Mouse (Mus musculus) intestine, embryonic 15.5 days (tissue): ENCODE measurements around the gene Izumo2. TPM values are rescaled to one million over a fixed set of nuclear protein-coding genes. Genes with fewer than 3 reads are reported as not detected.

Experiments
- ATAC-seq: fragments of 200-750 bp; cut with Nextera tagmentation; 2 replicates; pipeline ENCODE4 v1.8.0; 2017; ENCODE audit warnings: moderate TSS enrichment, moderate library complexity
- H3K27ac ChIP-seq: fragments of 300-500 bp; sonication (generic); 2 replicates; pipeline ENCODE4 v1.5.1; 2015; ENCODE audit warnings: mild to moderate bottlenecking, inconsistent platforms
- H3K27me3 ChIP-seq: fragments of 300-500 bp; sonication (generic); replicated peaks from 2 replicates; pipeline ENCODE4 v1.6.1; 2015; ENCODE audit warnings: inconsistent platforms
- H3K36me3 ChIP-seq: fragments of 300-500 bp; sonication (generic); 2 replicates; pipeline ENCODE4 v1.6.1; 2015; ENCODE audit warnings: inconsistent platforms
- H3K4me1 ChIP-seq: fragments of 300-500 bp; sonication (generic); replicated peaks from 2 replicates; pipeline ENCODE4 v1.6.1; 2015; ENCODE audit warnings: inconsistent platforms
- H3K4me2 ChIP-seq: fragments of 300-500 bp; sonication (generic); replicated peaks from 2 replicates; pipeline ENCODE4 v1.6.1; 2015; ENCODE audit warnings: mild to moderate bottlenecking, inconsistent platforms
- H3K4me3 ChIP-seq: fragments of 300-500 bp; sonication (generic); replicated peaks from 2 replicates; pipeline ENCODE4 v1.5.1; 2015; ENCODE audit warnings: inconsistent platforms
- H3K9ac ChIP-seq: fragments of 300-500 bp; sonication (generic); 2 replicates; pipeline ENCODE4 v1.6.1; 2015; ENCODE audit warnings: inconsistent platforms
- H3K9me3 ChIP-seq: fragments of 300-500 bp; sonication (generic); 2 replicates; pipeline ENCODE4 v1.6.1; 2016; ENCODE audit warnings: inconsistent platforms
- WGBS: fragments of 180-500 bp; shearing (Covaris S2); methylation state at CpG from one replicate; pipeline ENCODE4 v1.1.7; 2015; 5-methylcytosine and 5-hydroxymethylcytosine counted together
- polyA plus RNA-seq: library from polyadenylated mRNA; unstranded; fragments of >200 nt; fragmentation: Nextera tagmentation; extraction: Ambion mirVana; gene quantifications from 2 replicates; pipeline ENCODE4 v1.2.1, GENCODE M21; 2015

Gene Izumo2
- polyA plus RNA-seq, 1 experiment from 2014 or later, result not detected

DNA sequence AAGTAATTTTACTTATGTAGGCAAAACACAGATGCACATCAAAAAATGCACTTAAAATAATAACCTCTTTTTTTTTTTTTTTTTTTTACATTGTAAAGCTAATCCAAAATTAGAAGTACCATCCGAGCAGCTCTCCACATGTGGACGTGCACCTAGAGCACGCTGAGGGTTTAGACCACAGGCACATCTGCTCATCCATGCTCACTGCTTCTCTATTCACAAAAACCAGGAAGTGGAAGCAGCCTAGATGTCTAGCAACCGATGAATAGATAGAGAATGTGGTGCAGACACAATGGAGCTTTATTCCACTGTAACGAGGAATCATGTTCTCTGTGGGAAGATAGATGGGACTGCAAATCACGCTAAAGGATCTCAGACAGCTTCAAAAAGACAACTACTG, 33.4 kb upstream of the Izumo2 start:
- ATAC-seq, result no peak
- Histone ChIP-seq H3K36me3 (no peaks in the 10 kb centered on the region), H3K9me3 (no peaks in the 10 kb centered on the region), H3K4me2 (no peak overlapping the region), H3K4me1 (peaks cover 10% of the 10 kb centered on the region; the same call in 1 of the 2 replicates), H3K4me3 (no peak overlapping the region), H3K9ac (no peak overlapping the region), H3K27me3 (peaks cover 10% of the 10 kb centered on the region), H3K27ac (no peak overlapping the region)
- 86% methylated on average over 6 of the region's 6 CpGs for WGBS

DNA sequence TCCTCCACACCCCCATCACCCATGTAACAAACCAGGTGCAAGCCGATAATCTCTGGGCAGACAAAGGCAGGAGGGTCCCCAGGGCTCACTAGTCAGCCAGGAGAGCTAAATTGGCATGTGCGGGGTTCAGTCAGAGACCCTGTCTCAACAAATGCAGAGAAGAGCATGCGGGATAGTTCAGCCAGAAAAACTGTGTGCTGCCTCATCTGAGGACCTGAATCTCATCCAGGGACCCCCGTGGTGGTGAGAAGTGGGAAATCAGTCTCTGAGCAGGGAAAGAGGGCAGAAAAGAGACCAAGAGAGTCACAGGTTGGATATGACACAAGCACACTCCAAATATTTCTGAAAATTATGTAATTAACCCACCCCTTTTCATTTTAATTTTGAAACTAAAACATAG, 32.4 kb upstream of the Izumo2 start:
- no peak overlapping the region for H3K9ac ChIP-seq
- H3K36me3 ChIP-seq, result no peaks in the 10 kb centered on the region
- peaks cover 3% of the 10 kb centered on the region; the same call in 1 of the 2 replicates for H3K27me3 ChIP-seq
- H3K4me3 ChIP-seq, result no peak overlapping the region
- 66% methylated on average over 4 of the region's 4 CpGs for WGBS
- H3K4me2 ChIP-seq, result no peak overlapping the region
- H3K9me3 ChIP-seq, result no peaks in the 10 kb centered on the region
- H3K4me1 ChIP-seq, result peaks cover 4% of the 10 kb centered on the region; the same call in 1 of the 2 replicates
- H3K27ac ChIP-seq, result no peak overlapping the region
- no peak for ATAC-seq

DNA sequence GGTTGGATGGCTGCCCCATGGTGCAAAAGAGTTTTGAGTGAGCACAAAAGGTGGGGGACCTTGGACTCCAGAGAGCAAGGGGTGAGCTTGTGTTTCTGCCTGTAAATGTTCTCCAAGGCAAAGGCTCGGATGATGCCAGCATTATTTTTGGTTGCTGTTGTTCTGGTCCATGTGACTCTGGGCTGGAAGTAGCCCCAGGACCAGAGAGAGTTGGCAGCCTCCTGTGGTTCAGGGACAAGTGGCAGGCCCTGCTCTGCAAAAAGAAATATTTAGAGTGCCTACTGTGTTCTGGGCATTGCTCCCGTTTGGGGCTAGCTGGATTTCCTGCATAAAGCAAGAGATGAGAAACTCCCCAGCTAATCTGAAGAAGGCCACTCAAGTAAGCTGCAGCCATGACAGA, 31.9 kb upstream of the Izumo2 start:
- Histone ChIP-seq H3K27ac (no peak overlapping the region), H3K9me3 (no peaks in the 10 kb centered on the region), H3K27me3 (no peaks in the 10 kb centered on the region), H3K4me1 (no peaks in the 10 kb centered on the region), H3K9ac (no peak overlapping the region), H3K36me3 (no peaks in the 10 kb centered on the region), H3K4me2 (no peak overlapping the region), H3K4me3 (no peak overlapping the region)
- 54% methylated on average over 2 of the region's 2 CpGs for WGBS
- no peak for ATAC-seq

- peaks cover 7% of the 10 kb centered on the region; the same call in 1 of the 2 replicates for H3K4me1 ChIP-seq
- WGBS, result 44% methylated on average over 8 of the region's 8 CpGs
- H3K27me3 ChIP-seq, result no peaks in the 10 kb centered on the region
- no peaks in the 10 kb centered on the region for H3K36me3 ChIP-seq
- no peak overlapping the region for H3K9ac ChIP-seq
- ATAC-seq, result peak; percentile 94
- H3K4me2 ChIP-seq, result no peak overlapping the region; the same call in 1 of the 2 replicates
- H3K9me3 ChIP-seq, result no peaks in the 10 kb centered on the region
- H3K4me3 ChIP-seq, result no peak overlapping the region
- peak overlapping the region; percentile 61 for H3K27ac ChIP-seq
These were observed 24.9 kb upstream of the Izumo2 start for GRCm38 (mm10) chr7:44683656-44684055.

GRCm38 (mm10) chr7:44685531-44686402, 22.8 kb upstream of the Izumo2 start:
- H3K27ac ChIP-seq, result no peak overlapping the region
- H3K36me3 ChIP-seq, result no peaks in the 10 kb centered on the region
- WGBS, result 46% methylated on average over 17 of the region's 17 CpGs
- H3K4me2 ChIP-seq, result no peak overlapping the region
- peaks cover 7% of the 10 kb centered on the region; the same call in 1 of the 2 replicates for H3K4me1 ChIP-seq
- H3K9ac ChIP-seq, result no peak overlapping the region
- H3K9me3 ChIP-seq, result no peaks in the 10 kb centered on the region
- no peaks in the 10 kb centered on the region for H3K27me3 ChIP-seq
- no peak overlapping the region for H3K4me3 ChIP-seq
- peak; percentile 11; the same call in 1 of the 2 replicates for ATAC-seq

DNA sequence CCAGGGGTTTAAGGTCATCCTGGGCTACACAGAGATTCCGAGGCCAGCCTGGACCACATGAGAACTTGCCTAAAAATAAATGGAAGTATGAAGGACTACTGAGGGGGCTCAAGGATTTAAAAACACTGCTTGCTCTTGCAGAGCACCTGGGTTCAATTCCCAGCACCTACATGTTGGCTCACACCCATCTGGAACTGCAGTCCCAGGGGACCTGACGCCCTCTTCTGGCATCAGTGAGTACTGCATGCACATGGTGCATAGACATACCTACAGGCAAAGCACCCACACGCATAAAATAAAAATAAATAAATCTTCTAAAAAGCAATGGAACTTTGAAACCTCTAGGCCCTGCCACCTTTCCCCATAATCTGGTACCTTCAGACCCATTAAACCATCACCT, 19.7 kb upstream of the Izumo2 start:
- no peaks in the 10 kb centered on the region for H3K27me3 ChIP-seq
- no peak overlapping the region for H3K27ac ChIP-seq
- H3K4me2 ChIP-seq, result no peak overlapping the region
- 67% methylated on average over 3 of the region's 3 CpGs for WGBS
- peaks cover 7% of the 10 kb centered on the region; the same call in 1 of the 2 replicates for H3K4me1 ChIP-seq
- H3K36me3 ChIP-seq, result no peaks in the 10 kb centered on the region
- H3K9ac ChIP-seq, result no peak overlapping the region
- H3K4me3 ChIP-seq, result no peak overlapping the region
- no peak for ATAC-seq
- H3K9me3 ChIP-seq, result no peaks in the 10 kb centered on the region

DNA sequence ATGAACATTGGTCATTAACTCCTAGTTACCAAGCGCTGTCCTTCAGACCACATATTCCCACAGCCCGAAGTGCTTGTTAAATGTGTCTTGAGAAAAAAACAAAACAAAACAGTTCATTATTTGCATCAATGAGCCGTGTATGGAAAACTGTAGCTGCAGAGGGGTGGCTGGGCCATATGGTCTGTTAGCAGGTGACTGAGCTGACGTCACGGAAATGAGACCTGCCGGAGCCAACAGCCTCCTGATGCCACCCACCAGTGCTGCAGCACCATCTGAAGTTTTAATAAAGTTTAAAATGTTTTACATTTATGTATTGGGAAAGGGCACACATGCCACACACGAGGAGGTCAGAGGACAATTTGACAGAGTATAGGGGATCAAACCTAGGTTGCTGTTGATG, 19.2 kb upstream of the Izumo2 start:
- Histone ChIP-seq H3K9me3 (no peaks in the 10 kb centered on the region), H3K4me1 (peaks cover 7% of the 10 kb centered on the region; the same call in 1 of the 2 replicates), H3K4me2 (no peak overlapping the region), H3K9ac (no peak overlapping the region), H3K27ac (no peak overlapping the region), H3K27me3 (no peaks in the 10 kb centered on the region), H3K4me3 (no peak overlapping the region), H3K36me3 (no peaks in the 10 kb centered on the region)
- ATAC-seq, result no peak
- 88% methylated on average over 7 of the region's 7 CpGs for WGBS

DNA sequence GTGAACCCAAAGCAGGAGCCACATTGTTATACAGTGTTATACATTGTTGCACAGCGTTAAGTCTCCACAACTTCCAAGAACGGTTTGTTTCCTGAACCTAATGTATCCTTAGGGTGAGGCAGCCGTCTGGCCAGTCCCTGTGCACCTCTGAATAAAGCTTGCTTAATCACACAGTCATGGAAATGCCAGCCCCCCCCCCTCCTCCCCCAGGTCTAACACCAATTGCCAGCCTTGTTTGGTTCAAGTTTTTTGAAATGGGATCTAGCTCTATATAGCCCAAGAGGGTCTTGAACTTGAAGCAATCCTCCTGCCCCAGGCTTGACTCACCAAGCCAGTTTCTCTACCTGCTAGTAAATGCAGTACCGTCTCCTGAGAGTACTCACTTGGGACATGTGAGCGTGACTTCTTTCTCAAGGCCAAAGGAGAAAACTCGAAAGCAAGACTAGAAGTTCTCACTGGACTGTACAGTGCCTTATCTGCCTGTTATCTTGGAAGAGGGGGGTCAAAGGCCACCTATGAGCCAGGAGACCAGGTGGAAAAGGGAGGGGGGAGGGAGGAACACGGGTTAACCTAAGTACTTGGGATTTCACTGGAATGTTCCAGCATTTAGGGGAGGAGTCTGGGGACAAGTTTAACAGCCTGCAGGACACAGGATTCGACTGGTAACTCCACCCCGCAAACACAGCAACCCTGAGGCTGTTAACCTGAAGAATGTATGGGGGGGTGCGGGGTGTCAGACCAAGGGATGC, 14.9 kb upstream of the Izumo2 start:
- H3K4me2 ChIP-seq, result no peak overlapping the region
- H3K9me3 ChIP-seq, result no peaks in the 10 kb centered on the region
- peak; percentile 80 for ATAC-seq
- 54% methylated on average over 10 of the region's 10 CpGs for WGBS
- H3K27me3 ChIP-seq, result no peaks in the 10 kb centered on the region
- peaks cover 11% of the 10 kb centered on the region for H3K4me1 ChIP-seq
- peak overlapping the region; percentile 76 for H3K27ac ChIP-seq
- no peaks in the 10 kb centered on the region for H3K36me3 ChIP-seq
- no peak overlapping the region for H3K4me3 ChIP-seq
- no peak overlapping the region for H3K9ac ChIP-seq

DNA sequence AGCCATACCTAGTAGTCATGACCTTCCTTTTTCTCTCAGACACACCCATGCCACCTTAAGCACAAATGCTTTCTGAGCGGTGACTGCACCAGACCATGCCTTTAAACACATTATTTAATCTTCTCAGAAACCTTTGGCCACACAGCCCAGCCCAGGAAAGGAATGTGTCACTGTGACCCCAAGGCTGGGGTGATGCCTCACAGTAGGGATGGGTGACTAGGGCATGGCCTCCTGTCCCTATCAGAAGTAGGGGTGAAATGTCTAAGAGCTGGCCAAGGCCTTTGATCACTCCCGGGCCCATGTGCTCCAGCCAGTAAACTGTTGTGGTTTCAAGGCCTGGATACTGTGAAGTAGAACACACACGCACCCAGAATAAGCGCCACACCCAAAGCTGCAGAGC, 13.3 kb upstream of the Izumo2 start:
- ATAC-seq, result peak; percentile 76
- no peaks in the 10 kb centered on the region for H3K36me3 ChIP-seq
- H3K27me3 ChIP-seq, result no peaks in the 10 kb centered on the region
- H3K27ac ChIP-seq, result peak overlapping the region; percentile 85
- peaks cover 11% of the 10 kb centered on the region for H3K4me1 ChIP-seq
- no peaks in the 10 kb centered on the region for H3K9me3 ChIP-seq
- H3K9ac ChIP-seq, result no peak overlapping the region
- 69% methylated on average over 4 of the region's 4 CpGs for WGBS
- no peak overlapping the region for H3K4me3 ChIP-seq
- H3K4me2 ChIP-seq, result no peak overlapping the region

DNA sequence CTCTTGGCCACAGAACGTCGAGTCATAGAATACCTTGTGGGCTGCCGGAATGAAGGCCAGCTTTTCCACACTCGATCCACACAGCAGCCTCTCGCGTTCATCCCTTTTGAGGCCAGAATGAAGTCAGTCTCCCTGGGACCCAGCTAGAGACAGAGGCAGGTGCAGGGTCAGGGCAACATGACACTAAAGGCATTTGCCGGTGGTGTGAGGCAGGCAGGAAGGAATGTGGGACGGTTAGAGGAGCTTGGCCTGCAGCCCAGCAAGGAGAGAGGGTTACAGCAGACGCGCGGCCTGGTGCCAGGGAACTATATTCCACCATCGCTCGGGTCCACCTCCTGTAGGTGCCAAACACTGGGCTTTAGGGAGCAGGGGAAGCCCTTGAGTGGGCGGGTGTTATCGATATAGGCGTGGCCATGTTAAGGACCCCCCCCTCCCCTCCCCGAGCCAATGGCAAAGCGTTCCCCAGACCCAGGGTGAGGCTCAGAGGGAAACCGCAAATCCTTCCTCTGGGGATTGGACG, 11.3 kb upstream of the Izumo2 start:
- 17% methylated on average over 20 of the region's 20 CpGs for WGBS
- Histone ChIP-seq H3K4me3 (no peak overlapping the region), H3K27ac (no peak overlapping the region), H3K36me3 (no peaks in the 10 kb centered on the region), H3K4me1 (peaks cover 11% of the 10 kb centered on the region), H3K9ac (no peak overlapping the region), H3K9me3 (no peaks in the 10 kb centered on the region), H3K4me2 (peak overlapping the region; percentile 5; the same call in 1 of the 2 replicates), H3K27me3 (no peaks in the 10 kb centered on the region)
- ATAC-seq, result 0 out of 2 replicates have a peak, but pooled peaks have one; percentile 6

- Histone ChIP-seq H3K4me3 (no peak overlapping the region), H3K36me3 (no peaks in the 10 kb centered on the region), H3K4me1 (peaks cover 11% of the 10 kb centered on the region), H3K27me3 (no peaks in the 10 kb centered on the region), H3K9me3 (no peaks in the 10 kb centered on the region), H3K4me2 (no peak overlapping the region), H3K27ac (no peak overlapping the region), H3K9ac (no peak overlapping the region)
- 58% methylated on average over 7 of the region's 7 CpGs for WGBS
- no peak for ATAC-seq
These were observed 10.6 kb upstream of the Izumo2 start for GRCm38 (mm10) chr7:44697980-44698379.

GRCm38 (mm10) chr7:44701921-44702320, 6.6 kb upstream of the Izumo2 start:
- H3K9ac ChIP-seq, result no peak overlapping the region
- no peaks in the 10 kb centered on the region for H3K36me3 ChIP-seq
- peaks cover 8% of the 10 kb centered on the region for H3K4me1 ChIP-seq
- ATAC-seq, result peak; percentile 66
- no peak overlapping the region for H3K27ac ChIP-seq
- H3K27me3 ChIP-seq, result no peaks in the 10 kb centered on the region
- H3K4me2 ChIP-seq, result no peak overlapping the region
- H3K4me3 ChIP-seq, result no peak overlapping the region
- WGBS, result 9% methylated on average over 6 of the region's 6 CpGs
- H3K9me3 ChIP-seq, result no peaks in the 10 kb centered on the region; the same call in 1 of the 2 replicates
